Mouse (Mus musculus) gastrocnemius, adult 18-20 months (tissue): ENCODE data around the gene Grik5. TPM values are rescaled to one million over a fixed set of nuclear protein-coding genes. Genes with fewer than 3 reads are reported as not detected.
"Not testable (repeated sequence)": the region's sequence is repeated elsewhere in the genome, so short reads cannot be mapped to it uniquely, and the experiment has no call there.

Experiments used
- DNase-seq: peaks from one replicate; pipeline ENCODE4 v3.0.0; 2021; ENCODE audit warnings: low spot score
- total RNA-seq, 2 experiments: library from RNA; stranded (reverse); gene quantifications; 2 replicates each; pipeline ENCODE4 v1.2.3; 2021

The Grik5 gene
- total RNA-seq, 2 experiments from 2014 or later = 1.7 to 2.7 TPM

DNA sequence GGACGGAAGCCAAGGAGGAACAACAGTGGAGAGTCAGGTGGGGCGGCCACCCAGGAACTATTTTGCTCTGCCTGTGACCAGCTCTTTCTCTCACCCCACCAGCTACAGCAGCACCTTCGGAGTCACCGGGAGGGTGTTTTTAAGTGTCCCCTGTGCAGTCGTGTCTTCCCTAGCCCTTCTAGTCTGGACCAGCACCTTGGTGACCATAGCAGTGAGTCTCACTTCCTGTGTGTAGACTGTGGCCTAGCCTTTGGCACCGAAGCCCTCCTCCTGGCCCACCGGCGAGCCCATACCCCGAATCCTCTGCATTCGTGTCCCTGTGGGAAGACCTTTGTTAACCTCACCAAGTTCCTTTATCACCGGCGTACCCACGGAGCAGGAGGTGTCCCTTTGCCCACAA, 8.3 kb upstream of the Grik5 start:
- no peak for DNase-seq

DNA sequence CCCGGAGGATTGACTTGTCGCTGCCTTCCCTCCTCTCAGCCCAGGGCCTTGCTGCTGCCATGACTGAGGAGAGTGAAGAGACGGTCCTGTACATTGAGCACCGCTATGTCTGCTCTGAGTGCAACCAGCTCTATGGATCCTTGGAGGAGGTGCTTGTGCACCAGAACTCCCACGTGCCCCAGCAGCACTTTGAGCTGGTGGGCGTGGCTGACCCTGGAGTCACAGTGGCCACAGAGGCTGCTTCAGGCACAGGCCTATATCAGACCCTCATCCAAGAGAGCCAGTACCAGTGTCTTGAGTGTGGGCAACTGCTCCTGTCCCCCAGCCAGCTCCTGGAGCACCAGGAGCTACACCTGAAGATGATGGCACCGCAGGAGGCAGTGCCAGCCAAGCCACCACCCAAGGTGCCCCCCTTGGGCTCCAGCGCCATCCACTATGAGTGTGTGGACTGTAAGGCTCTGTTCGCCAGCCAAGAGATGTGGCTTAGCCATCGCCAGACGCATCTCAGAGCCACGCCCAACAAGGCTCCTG, 7.4 kb upstream of the Grik5 start:
- DNase-seq = no peak

DNA sequence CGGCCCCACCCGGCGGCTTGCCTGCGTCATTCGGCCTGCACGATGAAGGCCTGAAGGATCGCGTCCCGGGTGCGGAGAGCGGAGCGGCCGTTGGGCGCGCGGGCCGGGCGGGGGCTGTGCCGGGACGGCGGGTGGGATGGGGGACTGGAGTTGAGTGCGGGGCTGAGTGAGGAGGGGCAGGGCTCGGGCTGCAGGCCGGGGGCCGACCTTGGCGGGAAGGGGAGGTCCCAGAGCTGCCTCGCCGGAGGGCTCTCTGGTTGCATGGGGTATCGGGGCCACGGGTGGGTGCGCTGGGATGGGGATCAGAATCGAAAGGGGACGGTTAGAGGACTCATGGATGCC, 5.2 kb upstream of the Grik5 start:
- DNase-seq = no peak

DNA sequence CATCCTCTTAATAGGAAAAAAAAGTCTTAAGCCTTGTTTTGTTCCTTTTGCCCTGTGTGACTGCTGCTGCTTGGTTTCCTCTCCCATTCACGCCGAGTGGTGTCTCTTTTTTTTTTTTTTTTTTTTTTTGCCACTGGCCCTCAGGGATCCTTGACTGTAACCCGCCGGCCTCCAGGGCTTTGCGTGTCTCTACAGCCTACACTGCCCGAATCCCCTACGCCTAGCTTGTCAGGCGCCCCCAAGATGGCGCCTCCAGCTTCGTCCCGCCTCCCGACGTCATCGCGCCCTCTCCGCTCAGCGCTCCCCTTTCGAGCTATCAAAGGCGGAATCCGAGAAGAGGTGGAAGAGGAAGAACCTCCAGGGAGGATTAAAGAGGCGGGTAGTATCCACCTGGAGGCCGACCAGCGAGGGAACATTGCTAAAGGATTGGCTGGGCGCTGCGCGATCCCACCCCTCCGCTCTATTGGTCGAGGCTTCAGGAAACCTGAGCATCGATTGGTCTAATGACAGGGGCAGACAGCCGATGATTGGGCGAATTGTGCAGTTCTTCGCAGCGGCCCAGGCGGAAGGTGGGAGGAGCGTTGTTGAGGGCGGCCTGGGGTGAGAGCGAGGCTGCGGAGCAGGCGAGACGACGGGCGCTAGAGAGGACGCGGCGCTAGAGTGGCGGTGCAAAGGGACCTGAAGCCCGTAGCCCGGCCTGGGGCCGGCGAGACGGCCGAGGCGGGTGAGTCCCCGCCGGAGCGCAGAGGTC, 4.7 kb upstream of the Grik5 start:
- peak; percentile 98 for DNase-seq

DNA sequence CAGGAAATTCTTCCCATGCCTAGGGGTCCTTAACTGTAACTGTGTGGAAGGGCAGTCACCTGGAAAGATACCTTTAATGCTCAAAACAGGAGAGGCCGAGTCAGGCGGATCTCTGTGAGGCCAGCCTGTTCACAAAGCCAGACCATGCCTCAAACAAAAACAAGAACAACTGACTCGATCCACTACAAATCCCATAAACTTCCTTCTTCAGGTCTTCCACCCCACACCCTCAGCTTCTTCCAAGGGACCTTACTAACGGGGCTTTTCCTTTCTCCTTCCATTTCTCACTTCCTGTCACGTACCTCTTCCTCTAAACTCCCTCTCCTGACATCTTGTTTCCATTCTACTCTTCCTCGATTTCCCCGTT, 4.1 kb upstream of the Grik5 start:
- DNase-seq = no peak

DNA sequence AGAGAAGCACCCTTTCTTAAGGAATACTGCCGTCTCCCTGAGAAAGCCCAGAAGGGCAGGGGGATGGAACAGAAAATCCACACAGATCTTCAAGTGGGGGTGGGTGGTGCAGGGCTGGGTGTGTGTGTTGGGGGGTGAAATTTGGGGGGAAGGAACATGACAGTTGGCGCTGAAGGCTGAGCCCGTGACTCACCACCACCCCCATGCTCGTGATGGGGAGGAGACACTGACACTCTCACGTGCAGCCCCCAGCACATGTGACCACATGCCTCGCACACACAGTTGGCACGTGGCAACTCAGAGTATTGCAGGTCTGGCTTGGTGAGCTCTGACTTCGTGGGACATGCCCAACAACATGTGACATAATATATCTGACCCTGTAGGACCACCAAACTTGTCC, 1.8 kb upstream of the Grik5 start:
- DNase-seq = no peak

DNA sequence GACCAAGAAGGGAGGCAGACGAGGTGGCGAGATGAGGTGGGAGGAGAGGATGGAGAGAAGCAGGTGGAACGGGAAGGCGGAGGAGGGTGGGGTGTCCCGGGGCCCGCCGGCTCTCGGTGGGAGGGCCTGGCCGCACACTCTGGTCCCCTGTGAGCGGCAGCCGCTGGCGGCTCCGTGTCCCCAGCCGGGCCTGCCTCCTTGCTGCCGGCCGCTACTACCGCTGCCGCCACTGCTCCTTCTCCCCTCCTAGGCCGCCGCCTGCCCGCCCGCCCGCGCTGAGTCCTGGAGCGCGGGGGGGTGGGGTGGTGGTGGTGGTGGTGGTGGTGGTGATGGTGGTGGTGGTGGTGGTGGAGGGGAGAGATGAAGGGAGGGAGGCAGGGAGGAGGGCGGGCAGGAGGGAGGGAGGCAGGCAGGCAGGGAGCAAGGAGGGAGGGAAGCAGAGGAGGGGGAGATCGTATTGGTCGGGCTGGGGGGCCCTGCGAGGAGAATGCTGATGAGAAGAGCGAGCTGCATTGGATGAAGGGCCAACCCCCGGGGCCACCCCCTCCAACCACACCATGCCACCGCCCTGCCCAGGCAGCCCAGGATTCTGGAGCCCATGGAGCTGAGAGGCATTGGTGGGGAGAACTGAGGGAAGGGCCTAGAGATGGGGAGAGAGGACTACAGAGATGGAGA, 707 bp upstream of the Grik5 start:
- peak; percentile 21 for DNase-seq

DNA sequence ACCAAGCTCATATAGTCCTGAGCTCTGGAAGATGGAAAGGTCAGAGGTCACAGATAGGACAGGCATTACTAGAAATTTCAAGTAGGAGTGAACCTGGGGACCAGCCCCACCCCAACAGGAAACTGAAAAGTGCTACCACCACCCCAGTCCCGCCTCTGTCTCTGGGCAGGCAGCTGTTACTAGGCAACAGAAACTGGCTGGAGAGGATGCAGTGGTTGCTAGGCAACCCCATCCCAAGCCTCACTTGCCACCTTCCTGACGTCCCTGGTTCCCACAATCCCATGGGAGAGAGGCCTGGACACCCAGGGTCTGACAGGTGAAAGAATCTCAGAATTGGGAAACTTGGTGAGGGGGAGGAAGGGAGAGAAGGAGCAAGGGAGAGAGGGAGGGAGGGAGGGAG, 3.4 kb downstream of the Grik5 start:
- DNase-seq = no peak

DNA sequence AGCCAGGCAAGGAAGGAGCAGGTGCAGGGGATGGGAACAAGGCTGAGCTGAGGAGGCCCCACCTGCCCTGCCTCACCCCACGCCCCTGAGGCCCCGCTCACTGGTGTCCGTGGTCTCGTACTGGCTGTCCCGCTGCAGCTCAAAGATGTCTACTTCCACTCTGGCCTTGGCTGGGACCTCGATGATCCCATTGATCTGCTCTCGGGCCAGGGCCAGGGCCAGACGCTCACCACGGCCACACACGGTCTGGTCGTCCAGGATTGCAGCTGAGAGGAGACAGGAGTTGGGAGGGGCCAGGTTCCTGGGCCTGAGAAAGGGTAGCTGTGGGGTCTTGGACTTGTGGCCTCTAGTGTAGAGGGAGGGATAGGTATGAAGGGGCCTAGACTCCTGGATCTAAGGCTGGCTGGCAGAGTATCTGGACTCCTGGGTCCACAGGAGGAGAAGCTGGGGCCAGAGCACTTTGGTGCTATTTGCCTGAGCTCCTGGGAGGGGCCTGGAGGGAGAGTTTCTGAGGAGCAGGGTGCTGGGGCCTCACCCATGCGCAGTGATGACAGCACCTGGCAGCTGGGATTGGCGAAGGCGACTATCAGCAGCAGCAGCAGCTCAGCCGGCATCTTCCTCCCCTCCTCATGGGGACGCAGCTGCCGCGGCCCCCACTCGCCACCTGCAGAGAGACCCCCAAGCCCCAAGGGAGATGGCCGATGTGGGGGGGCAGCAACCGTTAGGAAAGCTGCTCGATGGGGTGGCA, 4.1 kb downstream of the Grik5 start:
- no peak for DNase-seq

DNA sequence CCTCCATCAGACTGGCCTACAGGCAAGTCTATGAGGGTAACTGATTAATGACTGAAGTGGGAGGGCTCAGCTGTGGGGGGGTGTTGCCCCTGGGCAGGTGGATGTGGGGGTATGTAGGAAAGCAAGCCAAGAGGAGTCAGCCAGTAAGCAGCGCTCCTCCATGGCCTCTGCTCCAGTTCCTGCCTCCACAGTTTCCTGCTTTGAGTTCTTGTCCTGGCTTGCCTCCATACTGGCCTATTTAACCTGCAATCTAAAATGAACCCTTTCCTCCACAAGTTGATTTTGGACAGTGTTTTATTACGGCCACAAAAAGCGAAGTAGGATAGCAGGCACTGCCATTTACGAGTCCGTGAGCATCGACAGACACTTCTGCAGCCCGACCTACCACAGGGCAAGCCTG, 4.8 kb downstream of the Grik5 start:
- DNase-seq = no peak

DNA sequence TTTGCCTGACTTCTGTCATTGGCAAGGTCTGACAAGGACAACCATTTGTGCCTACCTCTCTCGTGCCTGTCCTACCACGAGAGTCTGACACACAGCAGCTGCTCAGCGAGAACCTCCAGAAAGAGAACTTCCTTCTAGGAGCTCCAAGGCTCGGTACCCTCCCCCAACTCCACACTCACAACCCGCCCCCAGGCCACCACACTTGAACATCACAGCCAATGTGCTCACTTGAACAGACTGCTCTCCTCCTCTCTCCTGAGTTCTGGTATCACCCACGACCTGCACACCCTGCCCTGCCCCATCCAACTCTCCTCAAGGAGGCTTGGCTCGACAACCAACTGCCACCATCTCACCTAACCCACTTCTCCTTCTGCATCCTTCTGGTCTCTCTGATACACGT, 8.2 kb downstream of the Grik5 start:
- DNase-seq = no peak

DNA sequence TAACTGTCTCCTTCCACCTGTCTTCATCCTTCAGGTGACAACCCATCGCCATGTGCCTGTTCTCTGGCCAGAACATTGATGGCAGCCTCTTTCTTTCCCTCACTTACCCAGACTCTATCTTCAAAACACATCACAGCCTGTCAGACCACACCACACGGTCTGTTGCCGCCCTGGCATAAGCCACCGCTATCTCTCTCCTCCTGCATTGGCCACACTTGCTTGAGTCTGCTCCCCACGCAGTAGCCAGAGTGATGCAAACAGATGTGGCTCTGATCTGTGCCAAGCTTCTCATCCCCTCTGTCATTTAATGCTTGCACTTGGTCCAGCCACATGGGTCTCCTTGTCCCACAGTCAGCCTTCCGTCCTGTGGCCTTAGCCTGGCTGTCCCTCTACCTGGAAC, 8.8 kb downstream of the Grik5 start:
- no peak for DNase-seq

DNA sequence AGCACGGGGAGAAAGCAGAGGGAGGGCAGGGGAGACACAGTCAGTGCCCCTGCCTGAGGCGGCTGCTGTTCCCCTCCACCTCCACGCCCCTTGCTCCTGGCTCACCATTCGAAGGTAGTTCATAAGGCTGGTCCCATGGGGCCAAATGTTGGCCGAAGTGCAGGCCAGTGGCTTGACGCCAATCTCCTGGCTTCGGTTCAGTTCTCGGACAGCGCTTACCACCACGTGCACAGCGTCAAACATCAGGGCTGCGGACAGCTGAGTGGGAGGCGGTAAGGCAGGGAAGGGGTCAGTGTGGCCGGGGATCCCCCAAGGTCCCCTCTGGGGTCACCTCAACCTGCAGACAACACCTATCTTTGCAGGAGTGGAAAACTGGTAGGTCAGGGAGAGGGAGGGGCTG, 13.3 kb downstream of the Grik5 start:
- no peak for DNase-seq

DNA sequence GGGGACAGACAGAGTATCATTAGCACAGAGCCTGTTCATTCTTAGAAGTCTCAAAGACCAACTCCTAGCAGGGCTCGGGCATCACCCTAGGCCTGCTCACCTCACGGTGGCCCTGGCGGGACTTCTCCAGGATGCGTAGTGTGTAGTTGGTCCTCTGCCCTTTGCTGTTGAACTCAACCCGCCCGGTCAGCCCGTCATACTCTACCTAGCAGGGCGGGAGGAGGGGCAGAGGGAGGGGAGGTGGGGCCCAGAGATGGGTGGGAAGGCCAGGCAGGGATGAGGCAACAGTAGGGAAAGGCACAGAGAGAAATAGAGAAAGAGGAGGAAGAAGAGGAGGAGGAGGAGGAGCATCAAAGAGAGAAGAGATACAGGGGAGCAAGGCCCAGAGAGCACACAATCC, 13.8 kb downstream of the Grik5 start:
- no peak for DNase-seq

DNA sequence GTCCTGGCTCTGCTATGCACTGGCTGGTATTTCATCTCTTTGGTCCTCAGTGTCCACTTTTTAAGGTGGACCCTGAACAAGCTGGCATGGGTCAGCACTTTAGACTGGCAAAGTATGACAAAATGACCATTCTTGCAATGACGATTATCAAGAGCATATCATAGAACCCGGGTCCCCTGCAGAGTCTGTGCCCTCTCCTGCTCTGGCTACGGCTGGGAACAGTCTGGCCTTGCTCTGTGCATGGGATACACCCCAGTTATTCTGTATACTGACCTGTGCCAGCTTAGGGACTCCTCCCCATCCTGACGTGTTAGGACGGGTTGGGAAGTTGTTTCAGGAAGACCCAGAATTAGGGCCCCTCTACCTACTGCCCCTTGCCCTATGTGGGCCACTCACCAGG, 14.3 kb downstream of the Grik5 start:
- no peak for DNase-seq

DNA sequence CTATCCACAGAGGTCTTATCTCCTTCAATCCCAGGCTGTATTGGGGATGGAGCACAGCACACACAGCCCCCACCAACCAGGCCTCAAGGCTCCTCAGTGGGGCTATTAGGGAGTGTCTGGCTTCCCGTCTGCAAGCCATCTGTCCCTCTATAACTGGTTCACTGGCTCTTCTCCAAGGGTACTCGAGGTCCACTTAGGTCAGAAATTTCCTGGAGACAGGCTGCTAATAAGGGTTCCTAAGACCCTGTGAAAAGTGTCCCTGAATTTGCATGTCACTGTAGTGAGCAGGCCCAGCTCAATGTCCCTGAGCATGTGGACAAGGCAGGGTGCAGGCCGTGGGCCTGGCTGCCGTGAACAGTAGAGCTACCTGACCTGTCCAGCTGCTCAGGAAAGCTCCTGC, 15.2 kb downstream of the Grik5 start:
- DNase-seq = no peak

DNA sequence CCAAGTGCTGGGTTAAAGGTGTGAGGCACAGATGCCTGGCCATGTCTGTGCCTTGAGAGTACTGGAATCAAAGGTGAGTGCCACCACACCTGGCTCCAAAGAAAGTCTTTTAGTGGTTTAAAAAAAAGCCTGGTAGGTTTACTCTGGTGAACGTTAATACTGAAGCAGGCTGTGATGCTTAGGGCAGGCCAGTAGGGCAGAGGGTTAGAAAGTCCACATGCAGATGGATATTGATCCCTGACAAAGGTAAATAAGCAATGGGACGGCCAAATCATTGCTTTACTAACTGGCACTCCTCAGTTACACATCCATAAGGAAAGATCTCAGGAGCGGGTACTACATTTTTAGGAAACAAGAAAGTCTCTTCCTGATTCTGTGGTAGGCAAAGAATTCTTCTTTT, 19.6 kb downstream of the Grik5 start:
- no peak for DNase-seq

DNA sequence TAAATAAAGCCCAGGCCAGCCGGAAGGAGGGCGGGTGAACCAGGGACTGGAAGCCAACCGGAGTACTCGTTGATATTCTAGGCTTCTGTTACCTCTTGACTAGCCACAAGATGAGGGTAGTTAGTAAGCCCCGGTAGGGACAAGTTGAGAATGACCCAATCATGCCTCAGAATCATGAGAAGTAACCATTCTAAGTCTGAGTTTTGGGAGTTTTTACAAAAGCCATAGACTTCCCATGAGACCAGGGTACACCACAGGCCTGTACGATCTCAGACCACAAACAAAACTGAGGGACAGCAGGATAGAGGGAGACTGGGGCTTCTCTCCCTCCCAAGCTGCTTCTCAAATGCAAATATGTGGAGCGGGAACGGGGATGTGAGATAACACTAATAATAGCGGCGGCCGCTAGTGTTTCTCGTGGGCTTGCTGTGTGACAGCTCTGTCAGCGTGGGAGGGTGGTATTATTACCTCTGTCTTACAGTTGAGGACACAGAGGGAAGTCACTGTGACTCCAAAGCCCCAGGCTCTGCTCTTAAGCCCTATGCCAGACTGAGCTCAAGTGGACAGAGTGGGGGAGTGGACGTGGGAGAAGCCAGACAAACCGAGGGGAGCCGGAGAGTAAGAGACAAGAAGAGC, 22.7 kb downstream of the Grik5 start:
- no peak for DNase-seq

DNA sequence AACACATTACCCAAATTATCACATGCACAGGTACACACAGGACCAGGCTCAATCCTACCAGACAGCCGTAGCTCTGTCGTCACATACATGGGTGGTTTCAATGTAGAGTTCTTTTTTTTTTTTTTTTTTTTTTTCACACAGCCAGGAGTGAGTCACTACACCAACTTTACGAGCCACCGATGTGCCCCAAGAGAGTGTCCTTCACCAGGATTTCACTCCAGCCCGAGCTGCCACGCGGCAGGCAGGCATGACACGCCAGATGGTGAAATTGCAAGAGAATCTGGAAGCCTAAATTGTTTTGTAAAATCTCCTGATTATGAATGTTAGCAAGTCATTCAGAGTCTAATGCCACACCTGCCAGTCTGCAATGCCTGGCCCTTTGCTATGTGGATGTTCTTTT, 24.8 kb downstream of the Grik5 start:
- DNase-seq = no peak

DNA sequence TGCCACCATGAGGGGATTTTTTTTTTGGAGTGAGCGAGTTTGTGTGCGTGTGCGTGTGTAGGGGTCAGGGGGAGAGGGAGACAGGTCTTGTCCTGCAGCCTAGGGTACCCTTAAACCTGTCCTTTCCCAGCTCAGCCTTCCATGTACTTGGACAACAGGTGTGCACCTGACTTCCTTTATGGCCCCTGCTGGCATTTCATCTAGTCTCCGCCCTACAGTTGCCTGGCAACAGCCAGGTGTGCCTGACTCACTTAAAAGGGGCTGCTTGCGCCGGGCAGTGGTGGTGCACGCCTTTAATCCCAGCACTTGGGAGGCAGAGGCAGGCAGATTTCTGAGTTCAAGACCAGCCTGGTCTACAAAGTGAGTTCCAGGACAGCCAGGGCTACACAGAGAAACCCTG, 27.5 kb downstream of the Grik5 start:
- not testable (repeated sequence) for DNase-seq

DNA sequence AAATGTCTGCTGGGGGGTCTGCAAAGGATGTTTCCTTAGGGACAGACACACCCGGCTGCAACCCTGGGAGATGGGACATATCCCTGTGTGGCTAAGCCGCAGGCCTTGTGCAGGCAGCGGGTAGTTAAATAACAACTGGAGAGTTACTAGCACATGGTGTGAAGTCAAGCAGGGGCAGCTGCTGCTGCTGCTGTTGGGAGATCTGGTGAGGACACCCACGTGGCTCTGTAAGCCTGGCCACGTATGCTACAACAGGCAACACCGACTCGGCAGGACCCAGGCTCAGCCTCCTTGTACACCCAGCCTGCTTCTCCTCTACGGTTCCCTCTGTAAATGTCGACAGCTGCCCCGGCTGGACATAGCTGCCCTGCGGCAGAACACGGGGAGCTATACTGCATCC, 30.2 kb downstream of the Grik5 start:
- no peak for DNase-seq

DNA sequence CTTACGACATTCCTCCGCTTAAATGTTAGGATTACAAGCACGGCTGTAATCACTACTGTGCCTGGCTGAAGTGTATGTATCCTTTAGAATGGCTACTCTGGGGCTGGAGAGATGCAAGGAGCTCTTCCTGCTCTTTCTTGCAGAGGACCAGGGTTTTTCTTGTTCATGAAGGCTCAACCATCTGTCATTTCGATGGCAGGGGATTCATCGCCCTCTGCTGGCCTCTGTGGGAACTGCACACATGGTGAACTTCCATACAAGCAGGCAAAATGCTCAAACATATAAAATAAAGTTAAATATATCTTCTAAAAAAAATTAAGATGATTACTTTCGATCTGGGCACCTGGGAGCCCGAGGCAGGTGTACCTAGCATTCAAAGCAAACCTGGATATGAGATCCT, 36.2 kb downstream of the Grik5 start:
- DNase-seq = peak; percentile 50
